Mouse (Mus musculus) lung, postnatal 0 days (tissue): ENCODE data around the gene Strada.

Experiments
- CTCF ChIP-seq: IDR thresholded peaks from 2 replicates; pipeline ENCODE4 v1.5.1; 2016; ENCODE audit warnings: antibody characterized with exemption, mild to moderate bottlenecking
- EP300 ChIP-seq: IDR thresholded peaks from 2 replicates; pipeline ENCODE4 v1.6.1; 2016; ENCODE audit warnings: antibody characterized with exemption, mild to moderate bottlenecking, control low read depth

GRCm38 (mm10) chr11:106124784-106125183 is 77.2 kb downstream of the Strada start:
- no peak for TF ChIP-seq EP300
- no peak for TF ChIP-seq CTCF
